Mouse (Mus musculus) limb, embryonic 10.5 days (tissue): ENCODE measurements around the gene Il1rn. TPM values are rescaled to one million over a fixed set of nuclear protein-coding genes. Genes with fewer than 3 reads are reported as not detected.

Source experiments
- DNase-seq: peaks from one replicate; pipeline ENCODE4 v3.0.0-alpha.2; 2017; ENCODE audit warnings: low spot score
- H3K27ac ChIP-seq: fragments of 300-500 bp; sonication (generic); 2 replicates; pipeline ENCODE4 v1.5.1; 2016; ENCODE audit warnings: mild to moderate bottlenecking
- H3K27me3 ChIP-seq: fragments of 300-500 bp; sonication (generic); 2 replicates; pipeline ENCODE4 v1.6.1; 2016; ENCODE audit warnings: low read depth, mild to moderate bottlenecking; ENCODE audit not compliant: poor library complexity, severe bottlenecking
- H3K36me3 ChIP-seq: fragments of 300-500 bp; sonication (generic); 2 replicates; pipeline ENCODE4 v1.6.1; 2016; ENCODE audit warnings: mild to moderate bottlenecking, moderate library complexity
- H3K4me1 ChIP-seq: fragments of 300-500 bp; sonication (generic); 2 replicates; pipeline ENCODE4 v1.6.1; 2016
- H3K4me3 ChIP-seq: fragments of 300-500 bp; sonication (generic); 2 replicates; pipeline ENCODE4 v1.5.1; 2016; ENCODE audit warnings: mild to moderate bottlenecking, moderate library complexity
- H3K9me3 ChIP-seq: fragments of 300-500 bp; sonication (generic); replicated peaks from 2 replicates; pipeline ENCODE4 v1.6.1; 2016; ENCODE audit warnings: mild to moderate bottlenecking
- WGBS: fragments of 180-500 bp; shearing (Covaris S2); methylation state at CpG from one replicate; pipeline ENCODE4 v1.1.7; 2016; 5-methylcytosine and 5-hydroxymethylcytosine counted together
- polyA plus RNA-seq: library from polyadenylated mRNA; unstranded; fragments of >200 nt; fragmentation: Nextera tagmentation; extraction: Ambion mirVana; gene quantifications from 2 replicates; pipeline ENCODE4 v1.2.1, GENCODE M21; 2016

Gene Il1rn
- 0.95 TPM in 1 of 2 replicates, not detected in the other for polyA plus RNA-seq

- Histone ChIP-seq H3K9me3 (no peaks in the 10 kb centered on the region), H3K27ac (no peak within 1 kb of the TSS), H3K4me1 (no peaks in the 10 kb centered on the region), H3K36me3 (no peaks in the 10 kb centered on the region), H3K4me3 (no peak within 1 kb of the TSS), H3K27me3 (no peaks in the 10 kb centered on the region)
- WGBS, result 79% methylated on average over 2 of the region's 2 CpGs
- DNase-seq, result no peak
Measured at GRCm38 (mm10) chr2:24336545-24336944, at the start of gene Il1rn. Gene Il1rn, plus strand, starts transcription at chr2:24336853.

GRCm38 (mm10) chr2:24290896-24291295 lies 45.8 kb upstream of the Il1rn start, which contains the start of gene Il1f10:
Gene Il1f10, plus strand, starts transcription at chr2:24291196.
- no peak for DNase-seq
- Histone ChIP-seq H3K4me3 (no peak within 1 kb of the TSS), H3K27me3 (no peaks in the 10 kb centered on the region), H3K9me3 (no peaks in the 10 kb centered on the region), H3K36me3 (no peaks in the 10 kb centered on the region), H3K27ac (no peak within 1 kb of the TSS), H3K4me1 (no peaks in the 10 kb centered on the region)
- 81% methylated on average over 5 of the region's 5 CpGs for WGBS

GRCm38 (mm10) chr2:24294616-24295015 lies 42.0 kb upstream of the Il1rn start:
- no peak for DNase-seq
- no peaks in the 10 kb centered on the region for H3K9me3 ChIP-seq
- H3K27ac ChIP-seq, result no peak overlapping the region
- H3K36me3 ChIP-seq, result no peaks in the 10 kb centered on the region
- H3K27me3 ChIP-seq, result no peaks in the 10 kb centered on the region
- 54% methylated on average over 1 of the region's 1 CpGs for WGBS
- no peaks in the 10 kb centered on the region for H3K4me1 ChIP-seq
- H3K4me3 ChIP-seq, result no peak overlapping the region

- Histone ChIP-seq H3K27me3 (no peaks in the 10 kb centered on the region), H3K36me3 (no peaks in the 10 kb centered on the region), H3K9me3 (no peaks in the 10 kb centered on the region), H3K4me1 (no peaks in the 10 kb centered on the region), H3K27ac (no peak overlapping the region), H3K4me3 (no peak overlapping the region)
- WGBS, result 16% methylated on average over 3 of the region's 3 CpGs
- peak; percentile 47 for DNase-seq
Measured at GRCm38 (mm10) chr2:24296837-24297236, 39.8 kb upstream of the Il1rn start.

GRCm38 (mm10) chr2:24311302-24312001 lies 25.2 kb upstream of the Il1rn start:
- DNase-seq, result no peak
- WGBS, result 89% methylated on average over 6 of the region's 6 CpGs
- no peaks in the 10 kb centered on the region for H3K4me1 ChIP-seq
- H3K27me3 ChIP-seq, result no peaks in the 10 kb centered on the region
- H3K27ac ChIP-seq, result no peak overlapping the region
- H3K9me3 ChIP-seq, result no peaks in the 10 kb centered on the region
- H3K4me3 ChIP-seq, result no peak overlapping the region
- no peaks in the 10 kb centered on the region for H3K36me3 ChIP-seq

GRCm38 (mm10) chr2:24316919-24317318 lies 19.7 kb upstream of the Il1rn start:
- WGBS, result 79% methylated on average over 1 of the region's 1 CpGs
- no peaks in the 10 kb centered on the region for H3K36me3 ChIP-seq
- no peak overlapping the region for H3K4me3 ChIP-seq
- no peaks in the 10 kb centered on the region for H3K27me3 ChIP-seq
- no peak for DNase-seq
- no peak overlapping the region for H3K27ac ChIP-seq
- H3K4me1 ChIP-seq, result no peaks in the 10 kb centered on the region
- no peaks in the 10 kb centered on the region for H3K9me3 ChIP-seq

- Histone ChIP-seq H3K27me3 (no peaks in the 10 kb centered on the region), H3K36me3 (no peaks in the 10 kb centered on the region), H3K4me1 (no peaks in the 10 kb centered on the region), H3K9me3 (no peaks in the 10 kb centered on the region), H3K27ac (no peak overlapping the region), H3K4me3 (no peak overlapping the region)
- no peak for DNase-seq
- 88% methylated on average over 4 of the region's 4 CpGs for WGBS
Measured at GRCm38 (mm10) chr2:24317919-24318598, 18.6 kb upstream of the Il1rn start.

GRCm38 (mm10) chr2:24335333-24335732 lies 1.3 kb upstream of the Il1rn start:
- H3K4me1 ChIP-seq, result no peaks in the 10 kb centered on the region
- no peak for DNase-seq
- no peak overlapping the region for H3K4me3 ChIP-seq
- WGBS, result 67% methylated on average over 3 of the region's 3 CpGs
- H3K27me3 ChIP-seq, result no peaks in the 10 kb centered on the region
- H3K27ac ChIP-seq, result no peak overlapping the region
- H3K36me3 ChIP-seq, result no peaks in the 10 kb centered on the region
- H3K9me3 ChIP-seq, result no peaks in the 10 kb centered on the region

- DNase-seq, result no peak
- Histone ChIP-seq H3K36me3 (no peaks in the 10 kb centered on the region), H3K27ac (no peak overlapping the region), H3K4me1 (no peaks in the 10 kb centered on the region), H3K4me3 (no peak overlapping the region), H3K27me3 (no peaks in the 10 kb centered on the region), H3K9me3 (no peaks in the 10 kb centered on the region)
- 79% methylated on average over 3 of the region's 3 CpGs for WGBS
Measured at GRCm38 (mm10) chr2:24341395-24341885, 4.8 kb downstream of the Il1rn start.

- WGBS, result 85% methylated on average over 4 of the region's 4 CpGs
- no peaks in the 10 kb centered on the region for H3K9me3 ChIP-seq
- H3K27ac ChIP-seq, result no peak overlapping the region
- no peaks in the 10 kb centered on the region for H3K27me3 ChIP-seq
- H3K36me3 ChIP-seq, result no peaks in the 10 kb centered on the region
- DNase-seq, result no peak
- no peaks in the 10 kb centered on the region for H3K4me1 ChIP-seq
- H3K4me3 ChIP-seq, result no peak overlapping the region
Measured at GRCm38 (mm10) chr2:24344619-24345018, 8.0 kb downstream of the Il1rn start.

- no peak for DNase-seq
- no peaks in the 10 kb centered on the region for H3K4me1 ChIP-seq
- H3K4me3 ChIP-seq, result no peak overlapping the region
- WGBS, result 80% methylated on average over 8 of the region's 8 CpGs
- no peaks in the 10 kb centered on the region for H3K36me3 ChIP-seq
- H3K27ac ChIP-seq, result no peak overlapping the region
- H3K9me3 ChIP-seq, result no peaks in the 10 kb centered on the region
- no peaks in the 10 kb centered on the region for H3K27me3 ChIP-seq
Measured at GRCm38 (mm10) chr2:24345056-24345455, 8.4 kb downstream of the Il1rn start.

- Histone ChIP-seq H3K4me1 (no peaks in the 10 kb centered on the region), H3K36me3 (no peaks in the 10 kb centered on the region), H3K9me3 (no peaks in the 10 kb centered on the region), H3K27ac (no peak overlapping the region), H3K4me3 (no peak overlapping the region), H3K27me3 (no peaks in the 10 kb centered on the region)
- WGBS, result 83% methylated on average over 1 of the region's 1 CpGs
- no peak for DNase-seq
Measured at GRCm38 (mm10) chr2:24347926-24348325, 11.3 kb downstream of the Il1rn start.

- no peaks in the 10 kb centered on the region for H3K27me3 ChIP-seq
- H3K9me3 ChIP-seq, result no peaks in the 10 kb centered on the region
- no peaks in the 10 kb centered on the region for H3K36me3 ChIP-seq
- no peaks in the 10 kb centered on the region for H3K4me1 ChIP-seq
- H3K4me3 ChIP-seq, result no peak overlapping the region
- H3K27ac ChIP-seq, result no peak overlapping the region
- WGBS, result 85% methylated on average over 2 of the region's 2 CpGs
- DNase-seq, result no peak
Measured at GRCm38 (mm10) chr2:24351159-24351558, 14.5 kb downstream of the Il1rn start.
